Mouse (Mus musculus): ENCODE data around the gene Ankrd9.

The Ankrd9 gene

GRCm38 (mm10) chr12:110967146-110967545, 11.7 kb downstream of the Ankrd9 start:
- CTCF ChIA-PET: no interaction called here

GRCm38 (mm10) chr12:110966079-110966478, 12.8 kb downstream of the Ankrd9 start:
- CTCF ChIA-PET: no interaction called here

- CTCF ChIA-PET: no interaction called here
Measured at GRCm38 (mm10) chr12:110965500-110965899, 13.3 kb downstream of the Ankrd9 start.

- CTCF ChIA-PET: no interaction called here
Measured at GRCm38 (mm10) chr12:110961973-110962372, 16.9 kb downstream of the Ankrd9 start.

GRCm38 (mm10) chr12:110954351-110954991, 24.4 kb downstream of the Ankrd9 start:
- CTCF ChIA-PET: no interaction called here

- CTCF ChIA-PET: no interaction called here
Measured at GRCm38 (mm10) chr12:110953900-110954299, 24.9 kb downstream of the Ankrd9 start.

- CTCF ChIA-PET: interaction anchor here (0.8 kb wide), 1 partner anchor 32 kb away, joined by 3 read pairs; no protein-coding TSS in a partner anchor
Measured at GRCm38 (mm10) chr12:110953443-110953842, 25.4 kb downstream of the Ankrd9 start.

GRCm38 (mm10) chr12:110952628-110953385, 26.0 kb downstream of the Ankrd9 start:
- CTCF ChIA-PET: interaction anchor here (0.8 kb wide), 1 partner anchor 33 kb away, joined by 3 read pairs; no protein-coding TSS in a partner anchor

GRCm38 (mm10) chr12:110951236-110951635, 27.6 kb downstream of the Ankrd9 start:
- CTCF ChIA-PET: interaction anchor here (0.7 kb wide), 1 partner anchor 1882 kb away, joined by 6 read pairs; no protein-coding TSS in a partner anchor

- CTCF ChIA-PET: no interaction called here
Measured at GRCm38 (mm10) chr12:110950151-110950550, 28.7 kb downstream of the Ankrd9 start.

GRCm38 (mm10) chr12:110949410-110949809, 29.4 kb downstream of the Ankrd9 start:
- CTCF ChIA-PET: interaction anchor here (1.5 kb wide), 1 partner anchor 11 kb away, joined by 3 read pairs; no protein-coding TSS in a partner anchor

GRCm38 (mm10) chr12:110948910-110949201, 30.0 kb downstream of the Ankrd9 start:
- CTCF ChIA-PET: interaction anchor here (1.5 kb wide), 1 partner anchor 10 kb away, joined by 3 read pairs; no protein-coding TSS in a partner anchor

GRCm38 (mm10) chr12:110948082-110948909, 30.5 kb downstream of the Ankrd9 start:
- CTCF ChIA-PET: interaction anchor here (0.5 to 1.5 kb wide), 2 partner anchors 9 to 95 kb away, joined by 3 read pairs; no protein-coding TSS in a partner anchor

GRCm38 (mm10) chr12:110946216-110946615, 32.6 kb downstream of the Ankrd9 start:
- CTCF ChIA-PET: interaction anchor here (0.7 to 0.8 kb wide), 2 partner anchors 34 to 62 kb away, joined by 3 to 4 read pairs; no protein-coding TSS in a partner anchor

GRCm38 (mm10) chr12:110940869-110941268, 38.0 kb downstream of the Ankrd9 start:
- CTCF ChIA-PET: interaction anchor here (0.6 kb wide), 1 partner anchor 43 kb away, joined by 7 read pairs; no protein-coding TSS in a partner anchor

- CTCF ChIA-PET: interaction anchor here (1.4 kb wide), 1 partner anchor 9 kb away, joined by 3 read pairs; no protein-coding TSS in a partner anchor
Measured at GRCm38 (mm10) chr12:110939385-110939784, 39.5 kb downstream of the Ankrd9 start.

GRCm38 (mm10) chr12:110937496-110937895, 41.3 kb downstream of the Ankrd9 start:
- CTCF ChIA-PET: interaction anchor here (1.0 to 3.0 kb wide), 3 partner anchors 53 to 57 kb away, joined by 3 to 12 read pairs (median 3); no protein-coding TSS in a partner anchor

- CTCF ChIA-PET: interaction anchor here (0.5 to 3.0 kb wide), 2 partner anchors 45 to 56 kb away, joined by 3 to 12 read pairs; no protein-coding TSS in a partner anchor
Measured at GRCm38 (mm10) chr12:110935983-110936620, 42.7 kb downstream of the Ankrd9 start.

- CTCF ChIA-PET: no interaction called here
Measured at GRCm38 (mm10) chr12:110932820-110933219, 46.0 kb downstream of the Ankrd9 start.

Measured in spleen, embryonic (tissue).